Mouse (Mus musculus): Measurements from ENCODE around the gene Megf11. TPM values are rescaled to one million over a fixed set of nuclear protein-coding genes. Genes with fewer than 3 reads are reported as not detected.
A peak's percentile ranks its signal among the peaks of the same experiment; 100 is the strongest.

The Megf11 gene
- polyA plus RNA-seq, 1 experiment from 2014 or later, result 1.4 TPM

DNA sequence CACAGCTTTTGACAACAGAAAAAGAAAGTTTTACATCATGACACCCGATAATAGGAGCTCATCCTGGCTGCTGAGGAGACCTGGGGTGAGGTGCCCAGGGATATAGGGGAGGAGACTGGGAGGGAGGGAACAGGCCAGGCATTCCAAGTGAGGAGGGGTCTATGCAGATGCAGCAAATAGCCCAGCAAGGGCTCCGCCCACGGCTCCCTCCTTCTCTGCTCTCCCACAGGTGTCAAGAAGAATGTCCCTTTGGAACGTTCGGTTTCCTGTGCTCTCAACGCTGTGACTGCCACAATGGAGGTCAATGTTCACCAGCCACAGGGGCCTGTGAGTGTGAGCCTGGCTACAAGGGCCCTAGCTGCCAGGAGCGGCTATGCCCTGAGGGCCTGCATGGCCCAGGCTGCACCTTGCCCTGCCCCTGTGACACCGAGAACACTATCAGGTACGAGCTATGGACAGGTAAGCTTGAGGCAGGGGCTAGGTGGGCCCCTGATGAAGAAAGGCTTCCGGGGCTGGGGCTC is 267.5 kb downstream of the Megf11 start:
- Histone ChIP-seq H3K36me3 (ENCODE audit: control insufficient read depth, insufficient read depth, low read length) (no peaks in the 10 kb centered on the region), H3K27me3 (ENCODE audit: control insufficient read depth, insufficient read depth, low read length) (no peaks in the 10 kb centered on the region), H3K27ac (replicated peaks; ENCODE audit: low read depth, low read length) (no peak overlapping the region), H3K9ac (ENCODE audit: low read length) (no peak overlapping the region), H3K4me3 (ENCODE audit: low read depth, low read length) (no peak overlapping the region), H3K9me3 (ENCODE audit: control insufficient read depth, low read length) (no peaks in the 10 kb centered on the region), H3K4me2 (ENCODE audit: low read depth, severe bottlenecking) (no peak overlapping the region), H3K4me1 (ENCODE audit: control insufficient read depth, insufficient read depth, low read length) (no peaks in the 10 kb centered on the region)
- WGBS, result 59% methylated on average over 10 of the region's 10 CpGs
- no peak for ATAC-seq (ENCODE audit: insufficient number of reproducible peaks, low FRiP score, low TSS enrichment, low read depth)
- DNase-seq (ENCODE audit: low spot score), result no peak

DNA sequence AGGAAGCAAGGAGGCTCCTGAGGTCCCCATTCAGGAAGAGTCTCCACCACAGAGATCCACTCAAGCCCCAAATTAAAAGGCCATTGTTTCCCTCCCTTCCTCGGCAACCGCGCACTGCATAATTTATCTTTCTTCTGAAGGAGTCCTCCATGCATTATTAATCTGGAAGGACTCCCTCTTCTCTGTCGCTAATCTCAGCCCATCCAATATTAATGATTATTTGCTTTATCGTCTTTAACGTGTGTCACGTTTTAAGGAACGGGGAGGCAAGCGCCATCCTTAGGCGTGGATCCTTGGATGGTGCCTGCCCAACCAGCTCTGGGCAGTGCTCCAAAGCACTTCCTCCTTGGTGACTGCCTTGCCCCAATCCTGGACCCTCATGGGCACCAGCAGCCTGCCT is 269.3 kb downstream of the Megf11 start:
- 91% methylated on average over 10 of the region's 10 CpGs for WGBS
- H3K4me1 ChIP-seq (ENCODE audit: control insufficient read depth, insufficient read depth, low read length), result peaks cover 3% of the 10 kb centered on the region; the same call in 1 of the 2 replicates
- ATAC-seq (ENCODE audit: insufficient number of reproducible peaks, low FRiP score, low TSS enrichment, low read depth), result no peak
- H3K27ac ChIP-seq (replicated peaks; ENCODE audit: low read depth, low read length), result no peak overlapping the region
- H3K9me3 ChIP-seq (ENCODE audit: control insufficient read depth, low read length), result no peaks in the 10 kb centered on the region
- no peaks in the 10 kb centered on the region for H3K36me3 ChIP-seq (ENCODE audit: control insufficient read depth, insufficient read depth, low read length)
- H3K4me3 ChIP-seq (ENCODE audit: low read depth, low read length), result no peak overlapping the region
- no peak for DNase-seq (ENCODE audit: low spot score)
- H3K9ac ChIP-seq (ENCODE audit: low read length), result no peak overlapping the region
- no peaks in the 10 kb centered on the region for H3K27me3 ChIP-seq (ENCODE audit: control insufficient read depth, insufficient read depth, low read length)
- no peak overlapping the region for H3K4me2 ChIP-seq (ENCODE audit: low read depth, severe bottlenecking)

DNA sequence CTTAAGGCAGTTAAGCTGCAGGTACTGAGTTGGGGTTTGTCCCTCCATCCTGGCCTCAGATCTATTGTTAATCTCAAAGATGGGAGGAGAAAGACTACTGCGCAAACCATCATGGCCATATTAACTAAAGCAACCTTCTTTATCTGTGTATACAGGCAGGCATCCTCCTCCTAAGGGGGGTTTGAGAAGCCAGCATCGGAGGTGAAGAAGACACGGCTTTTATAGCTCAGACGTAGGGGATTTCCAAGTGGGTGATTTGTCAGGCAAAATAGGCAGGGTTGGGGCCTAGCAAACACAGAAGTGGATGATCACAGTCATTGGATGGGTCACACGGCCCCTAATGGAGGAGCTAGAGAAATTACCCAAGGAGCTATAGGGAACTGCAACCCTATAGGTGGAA is 271.2 kb downstream of the Megf11 start:
- Histone ChIP-seq H3K27ac (replicated peaks; ENCODE audit: low read depth, low read length) (no peak overlapping the region), H3K4me1 (ENCODE audit: control insufficient read depth, insufficient read depth, low read length) (peaks cover 7% of the 10 kb centered on the region; the same call in 1 of the 2 replicates), H3K27me3 (ENCODE audit: control insufficient read depth, insufficient read depth, low read length) (no peaks in the 10 kb centered on the region), H3K9ac (ENCODE audit: low read length) (no peak overlapping the region), H3K4me2 (ENCODE audit: low read depth, severe bottlenecking) (no peak overlapping the region), H3K36me3 (ENCODE audit: control insufficient read depth, insufficient read depth, low read length) (no peaks in the 10 kb centered on the region), H3K9me3 (ENCODE audit: control insufficient read depth, low read length) (no peaks in the 10 kb centered on the region), H3K4me3 (ENCODE audit: low read depth, low read length) (no peak overlapping the region)
- DNase-seq (ENCODE audit: low spot score) (no peak), ATAC-seq (ENCODE audit: insufficient number of reproducible peaks, low FRiP score, low TSS enrichment, low read depth) (no peak)
- WGBS, result 81% methylated on average over 5 of the region's 5 CpGs

DNA sequence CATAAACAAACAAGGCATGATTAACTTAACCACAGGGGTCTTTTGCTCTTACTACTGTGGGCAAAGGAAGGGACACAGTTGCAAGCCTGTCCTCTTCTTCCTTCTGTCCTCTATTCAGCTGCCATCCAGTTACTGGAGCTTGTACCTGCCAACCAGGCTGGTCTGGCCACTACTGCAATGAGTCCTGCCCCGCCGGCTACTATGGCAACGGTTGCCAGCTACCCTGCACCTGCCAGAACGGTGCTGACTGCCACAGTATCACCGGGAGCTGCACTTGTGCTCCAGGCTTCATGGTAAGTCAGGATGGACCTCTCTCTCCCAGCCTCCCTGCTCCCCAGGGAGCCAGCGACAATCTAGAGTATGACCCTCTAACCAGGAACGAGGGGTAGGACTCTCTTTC is 274.8 kb downstream of the Megf11 start:
- H3K9ac ChIP-seq (ENCODE audit: low read length), result no peak overlapping the region
- peaks cover 24% of the 10 kb centered on the region for H3K4me1 ChIP-seq (ENCODE audit: control insufficient read depth, insufficient read depth, low read length)
- no peak overlapping the region for H3K4me3 ChIP-seq (ENCODE audit: low read depth, low read length)
- DNase-seq (ENCODE audit: low spot score), result no peak
- no peak overlapping the region for H3K4me2 ChIP-seq (ENCODE audit: low read depth, severe bottlenecking)
- no peaks in the 10 kb centered on the region for H3K36me3 ChIP-seq (ENCODE audit: control insufficient read depth, insufficient read depth, low read length)
- 68% methylated on average over 7 of the region's 7 CpGs for WGBS
- no peaks in the 10 kb centered on the region for H3K27me3 ChIP-seq (ENCODE audit: control insufficient read depth, insufficient read depth, low read length)
- no peak overlapping the region for H3K27ac ChIP-seq (replicated peaks; ENCODE audit: low read depth, low read length)
- H3K9me3 ChIP-seq (ENCODE audit: control insufficient read depth, low read length), result no peaks in the 10 kb centered on the region
- no peak for ATAC-seq (ENCODE audit: insufficient number of reproducible peaks, low FRiP score, low TSS enrichment, low read depth)

DNA sequence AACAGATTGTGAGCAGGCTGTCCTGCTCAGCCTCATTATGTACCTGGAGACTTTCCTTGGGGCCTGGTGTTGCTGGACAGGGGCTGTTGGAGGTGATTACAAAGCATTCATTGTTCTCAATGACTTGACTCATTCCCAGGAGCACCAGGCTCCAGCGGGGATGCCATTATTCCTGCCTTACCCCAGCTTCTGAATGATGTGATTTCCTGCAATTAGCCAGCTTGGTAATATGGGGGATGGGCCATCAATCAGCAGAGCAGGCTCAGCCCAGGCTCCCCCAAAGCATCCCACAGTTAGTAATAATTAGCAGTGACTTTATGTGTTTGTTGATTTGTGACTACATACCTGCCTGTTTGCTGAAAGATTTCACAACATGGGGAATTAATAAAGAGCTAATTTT is 279.2 kb downstream of the Megf11 start:
- ATAC-seq (ENCODE audit: insufficient number of reproducible peaks, low FRiP score, low TSS enrichment, low read depth) (0 out of 2 replicates have a peak, but pooled peaks have one; percentile 26), DNase-seq (ENCODE audit: low spot score) (peak; percentile 64)
- no peaks in the 10 kb centered on the region for H3K9me3 ChIP-seq (ENCODE audit: control insufficient read depth, low read length)
- H3K27me3 ChIP-seq (ENCODE audit: control insufficient read depth, insufficient read depth, low read length), result no peaks in the 10 kb centered on the region
- H3K9ac ChIP-seq (ENCODE audit: low read length), result no peak overlapping the region
- WGBS, result 5% methylated on average over 1 of the region's 1 CpGs
- H3K27ac ChIP-seq (replicated peaks; ENCODE audit: low read depth, low read length), result no peak overlapping the region; the same call in 1 of the 2 replicates
- H3K4me2 ChIP-seq (ENCODE audit: low read depth, severe bottlenecking), result no peak overlapping the region
- no peak overlapping the region for H3K4me3 ChIP-seq (ENCODE audit: low read depth, low read length)
- no peaks in the 10 kb centered on the region for H3K36me3 ChIP-seq (ENCODE audit: control insufficient read depth, insufficient read depth, low read length)
- H3K4me1 ChIP-seq (ENCODE audit: control insufficient read depth, insufficient read depth, low read length), result peaks cover 26% of the 10 kb centered on the region; the same call in 1 of the 2 replicates

DNA sequence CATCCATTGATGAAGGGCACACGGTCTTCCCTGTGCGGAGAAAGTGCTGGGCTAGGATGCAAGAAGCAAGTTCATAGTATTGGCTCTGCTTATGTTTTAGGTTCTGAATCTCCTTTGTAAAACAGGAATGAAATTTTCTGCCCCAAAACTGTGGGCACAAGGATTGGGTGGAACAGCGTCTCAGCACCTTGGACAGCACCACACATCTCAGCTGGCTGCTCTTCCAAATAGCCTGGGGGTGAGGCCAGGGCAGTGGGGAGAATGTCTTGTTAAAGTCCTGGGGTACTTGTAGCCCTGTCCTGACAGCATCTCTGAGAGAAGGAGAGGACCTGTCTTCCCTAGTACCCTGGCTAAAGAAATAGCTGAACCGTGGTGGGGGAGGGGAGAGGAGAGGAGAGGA is 281.1 kb downstream of the Megf11 start:
- H3K4me1 ChIP-seq (ENCODE audit: control insufficient read depth, insufficient read depth, low read length), result peaks cover 22% of the 10 kb centered on the region; the same call in 1 of the 2 replicates
- no peak overlapping the region for H3K27ac ChIP-seq (replicated peaks; ENCODE audit: low read depth, low read length)
- no peaks in the 10 kb centered on the region for H3K9me3 ChIP-seq (ENCODE audit: control insufficient read depth, low read length)
- WGBS, result 34% methylated on average over 4 of the region's 4 CpGs
- H3K4me2 ChIP-seq (ENCODE audit: low read depth, severe bottlenecking), result no peak overlapping the region
- H3K27me3 ChIP-seq (ENCODE audit: control insufficient read depth, insufficient read depth, low read length), result no peaks in the 10 kb centered on the region
- DNase-seq (ENCODE audit: low spot score) (peak; percentile 82), ATAC-seq (ENCODE audit: insufficient number of reproducible peaks, low FRiP score, low TSS enrichment, low read depth) (no peak)
- H3K4me3 ChIP-seq (ENCODE audit: low read depth, low read length), result no peak overlapping the region
- H3K36me3 ChIP-seq (ENCODE audit: control insufficient read depth, insufficient read depth, low read length), result no peaks in the 10 kb centered on the region
- H3K9ac ChIP-seq (ENCODE audit: low read length), result no peak overlapping the region

DNA sequence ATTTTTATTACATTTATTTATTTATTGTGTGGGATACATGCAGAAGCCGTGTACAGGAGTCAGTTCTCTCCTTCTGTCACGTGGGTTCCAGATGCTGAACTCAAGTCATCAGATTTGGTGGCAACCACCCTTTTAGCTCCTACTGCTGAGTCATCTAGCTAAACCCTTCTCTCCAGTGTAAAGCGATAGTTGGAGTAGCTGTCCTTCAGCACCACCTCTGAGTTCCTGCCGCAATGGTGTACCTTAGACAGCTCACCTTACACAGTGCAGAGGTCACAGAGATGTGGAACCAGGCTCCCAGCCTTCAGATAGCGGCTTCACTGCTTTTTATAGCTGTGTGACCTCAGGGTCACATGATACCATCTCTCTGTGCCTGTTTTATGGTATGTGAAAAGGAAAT is 282.1 kb downstream of the Megf11 start:
- peak; percentile 81 for DNase-seq (ENCODE audit: low spot score)
- Histone ChIP-seq H3K4me2 (ENCODE audit: low read depth, severe bottlenecking) (no peak overlapping the region), H3K4me1 (ENCODE audit: control insufficient read depth, insufficient read depth, low read length) (peaks cover 19% of the 10 kb centered on the region; the same call in 1 of the 2 replicates), H3K27ac (replicated peaks; ENCODE audit: low read depth, low read length) (no peak overlapping the region), H3K36me3 (ENCODE audit: control insufficient read depth, insufficient read depth, low read length) (no peaks in the 10 kb centered on the region), H3K4me3 (ENCODE audit: low read depth, low read length) (no peak overlapping the region), H3K27me3 (ENCODE audit: control insufficient read depth, insufficient read depth, low read length) (no peaks in the 10 kb centered on the region), H3K9ac (ENCODE audit: low read length) (no peak overlapping the region), H3K9me3 (ENCODE audit: control insufficient read depth, low read length) (no peaks in the 10 kb centered on the region)
- ATAC-seq (ENCODE audit: insufficient number of reproducible peaks, low FRiP score, low TSS enrichment, low read depth), result no peak
- WGBS, result 10% methylated on average over 5 of the region's 5 CpGs

DNA sequence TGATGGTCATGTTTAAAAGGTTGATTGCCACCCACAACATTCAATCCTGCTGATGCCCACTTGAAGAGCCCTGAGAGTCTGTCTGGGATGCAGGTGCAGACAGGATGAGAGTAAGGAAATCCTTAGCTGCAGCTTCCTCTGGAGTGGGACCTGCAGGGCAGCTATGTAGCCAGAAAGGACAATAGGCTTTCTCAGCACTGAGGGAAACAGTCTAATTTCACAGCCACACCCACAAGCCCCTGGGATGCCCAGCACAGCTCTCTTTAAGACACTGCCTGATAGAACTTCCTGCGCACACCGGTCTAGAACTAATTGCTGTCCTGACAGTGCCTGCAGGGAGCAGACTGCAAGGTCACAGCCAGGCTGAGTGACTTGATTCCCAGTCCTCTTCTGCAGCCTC is 282.6 kb downstream of the Megf11 start:
- Histone ChIP-seq H3K4me2 (ENCODE audit: low read depth, severe bottlenecking) (no peak overlapping the region), H3K36me3 (ENCODE audit: control insufficient read depth, insufficient read depth, low read length) (no peaks in the 10 kb centered on the region), H3K4me1 (ENCODE audit: control insufficient read depth, insufficient read depth, low read length) (peaks cover 17% of the 10 kb centered on the region; the same call in 1 of the 2 replicates), H3K4me3 (ENCODE audit: low read depth, low read length) (no peak overlapping the region), H3K27ac (replicated peaks; ENCODE audit: low read depth, low read length) (no peak overlapping the region), H3K27me3 (ENCODE audit: control insufficient read depth, insufficient read depth, low read length) (no peaks in the 10 kb centered on the region), H3K9ac (ENCODE audit: low read length) (no peak overlapping the region), H3K9me3 (ENCODE audit: control insufficient read depth, low read length) (no peaks in the 10 kb centered on the region)
- no peak for ATAC-seq (ENCODE audit: insufficient number of reproducible peaks, low FRiP score, low TSS enrichment, low read depth)
- WGBS, result 65% methylated on average over 2 of the region's 2 CpGs
- no peak for DNase-seq (ENCODE audit: low spot score)
